Mouse (Mus musculus) stomach, embryonic 15.5 days (tissue): ENCODE measurements around the gene Gm20518. TPM values are rescaled to one million over a fixed set of nuclear protein-coding genes. Genes with fewer than 3 reads are reported as not detected.

Source experiments
- ATAC-seq: fragments of 200-750 bp; cut with Nextera tagmentation; 2 replicates; pipeline ENCODE4 v1.8.0; 2017; ENCODE audit warnings: low read depth, moderate number of reproducible peaks, moderate TSS enrichment; ENCODE audit not compliant: insufficient read depth, low FRiP score
- H3K27ac ChIP-seq: fragments of 300-500 bp; sonication (generic); 2 replicates; pipeline ENCODE4 v1.5.1; 2015; ENCODE audit warnings: mild to moderate bottlenecking, inconsistent platforms
- H3K27me3 ChIP-seq: fragments of 300-500 bp; sonication (generic); replicated peaks from 2 replicates; pipeline ENCODE4 v1.6.1; 2015; ENCODE audit warnings: inconsistent platforms
- H3K36me3 ChIP-seq: fragments of 300-500 bp; sonication (generic); 2 replicates; pipeline ENCODE4 v1.6.1; 2015; ENCODE audit warnings: inconsistent platforms
- H3K4me1 ChIP-seq: fragments of 300-500 bp; sonication (generic); 2 replicates; pipeline ENCODE4 v1.6.1; 2015; ENCODE audit warnings: inconsistent platforms
- H3K4me2 ChIP-seq: fragments of 300-500 bp; sonication (generic); 2 replicates; pipeline ENCODE4 v1.6.1; 2015; ENCODE audit warnings: mild to moderate bottlenecking, inconsistent platforms
- H3K4me3 ChIP-seq: fragments of 300-500 bp; sonication (generic); replicated peaks from 2 replicates; pipeline ENCODE4 v1.5.1; 2015; ENCODE audit warnings: inconsistent platforms
- H3K9ac ChIP-seq: fragments of 300-500 bp; sonication (generic); 2 replicates; pipeline ENCODE4 v1.6.1; 2015; ENCODE audit warnings: inconsistent platforms
- H3K9me3 ChIP-seq: fragments of 300-500 bp; sonication (generic); 2 replicates; pipeline ENCODE4 v1.6.1; 2016; ENCODE audit warnings: inconsistent platforms
- WGBS: fragments of 180-500 bp; shearing (Covaris S2); methylation state at CpG from one replicate; pipeline ENCODE4 v1.1.7; 2015; 5-methylcytosine and 5-hydroxymethylcytosine counted together
- polyA plus RNA-seq: library from polyadenylated mRNA; unstranded; fragments of >200 nt; fragmentation: Nextera tagmentation; extraction: Ambion mirVana; gene quantifications from 2 replicates; pipeline ENCODE4 v1.2.1, GENCODE M21; 2015

The Gm20518 gene
- polyA plus RNA-seq, 1 experiment from 2014 or later, result 0.26 TPM

- no peaks in the 10 kb centered on the region for H3K9me3 ChIP-seq
- WGBS, result 75% methylated on average over 3 of the region's 3 CpGs
- peaks cover 5% of the 10 kb centered on the region; the same call in 1 of the 2 replicates for H3K27me3 ChIP-seq
- H3K4me2 ChIP-seq, result no peak overlapping the region
- ATAC-seq, result no peak
- no peak overlapping the region for H3K4me3 ChIP-seq
- peaks cover 5% of the 10 kb centered on the region for H3K4me1 ChIP-seq
- no peak overlapping the region for H3K27ac ChIP-seq
- no peak overlapping the region for H3K9ac ChIP-seq
- peaks cover 28% of the 10 kb centered on the region; the same call in 1 of the 2 replicates for H3K36me3 ChIP-seq
Measured at GRCm38 (mm10) chr16:17792728-17793127, 98.7 kb downstream of the Gm20518 start.

GRCm38 (mm10) chr16:17785337-17785736 lies 106.1 kb downstream of the Gm20518 start:
- 63% methylated on average over 3 of the region's 3 CpGs for WGBS
- Histone ChIP-seq H3K27me3 (no peaks in the 10 kb centered on the region), H3K9me3 (no peaks in the 10 kb centered on the region), H3K36me3 (peaks cover 33% of the 10 kb centered on the region), H3K4me1 (no peaks in the 10 kb centered on the region), H3K27ac (no peak overlapping the region), H3K4me2 (no peak overlapping the region), H3K9ac (no peak overlapping the region), H3K4me3 (no peak overlapping the region)
- no peak for ATAC-seq

Other genes with a start within 250 kb of the Gm20518 start
- gene Ccdc74a, start 245.2 kb downstream of the Gm20518 start, polyA plus RNA-seq, result 4.4 and 5.2 TPM in 2 replicates
- 38.3 and 42.6 TPM in 2 replicates for gene Med15, start 158.8 kb downstream of the Gm20518 start, polyA plus RNA-seq
- gene Klhl22, start 132.1 kb downstream of the Gm20518 start, polyA plus RNA-seq, result 57.4 and 57.6 TPM in 2 replicates
- 15.8 and 18.5 TPM in 2 replicates for gene Scarf2, start 94.4 kb downstream of the Gm20518 start, polyA plus RNA-seq
- gene B830017H08Rik, start 58.5 kb downstream of the Gm20518 start, polyA plus RNA-seq, result not detected in 2 replicates
- gene Car15, start 53.3 kb downstream of the Gm20518 start, polyA plus RNA-seq, result 2.6 and 2.7 TPM in 2 replicates
- not detected in 2 replicates for gene Tssk1, start 2.6 kb upstream of the Gm20518 start, polyA plus RNA-seq
- 74.6 and 80.5 TPM in 2 replicates for gene Dgcr2, start 6.9 kb upstream of the Gm20518 start, polyA plus RNA-seq
- 0.09 TPM in 1 of 2 replicates, not detected in the other for gene Tssk2, start 7.0 kb upstream of the Gm20518 start, polyA plus RNA-seq
- 31.7 and 35.5 TPM in 2 replicates for gene Ess2, start 19.7 kb upstream of the Gm20518 start, polyA plus RNA-seq
- gene Gsc2, start 23.4 kb upstream of the Gm20518 start, polyA plus RNA-seq, result not detected in 2 replicates
- 124 and 134 TPM in 2 replicates for gene Slc25a1, start 36.5 kb upstream of the Gm20518 start, polyA plus RNA-seq
- gene Vpreb2, start 88.8 kb upstream of the Gm20518 start, polyA plus RNA-seq, result 0.27 TPM in 1 of 2 replicates, not detected in the other
- 77.8 and 78.2 TPM in 2 replicates for gene Dgcr6, start 161.2 kb upstream of the Gm20518 start, polyA plus RNA-seq
- gene Prodh, start 198.5 kb upstream of the Gm20518 start, polyA plus RNA-seq, result 13.1 and 14.8 TPM in 2 replicates
- gene Rtn4r, start 236.0 kb upstream of the Gm20518 start, polyA plus RNA-seq, result 3.0 and 4.3 TPM in 2 replicates